Mouse (Mus musculus) effector memory CD4-positive, alpha-beta T cell, adult 5 months (primary cell): Measurements from ENCODE around the gene Disp2. TPM values are rescaled to one million over a fixed set of nuclear protein-coding genes. Genes with fewer than 3 reads are reported as not detected.

ENCODE experiments used
- polyA plus RNA-seq: library from polyadenylated mRNA; unstranded; fragments of 100-300 nt; shearing (Covaris generic); gene quantifications from one replicate; pipeline ENCODE4 v1.2.1, GENCODE M21; 2017

The Disp2 gene
- polyA plus RNA-seq: not detected

GRCm38 (mm10) chr2:118779504-118780480 is at the start of gene Disp2:
Gene Disp2, plus strand, starts transcription at chr2:118779719.

DNA sequence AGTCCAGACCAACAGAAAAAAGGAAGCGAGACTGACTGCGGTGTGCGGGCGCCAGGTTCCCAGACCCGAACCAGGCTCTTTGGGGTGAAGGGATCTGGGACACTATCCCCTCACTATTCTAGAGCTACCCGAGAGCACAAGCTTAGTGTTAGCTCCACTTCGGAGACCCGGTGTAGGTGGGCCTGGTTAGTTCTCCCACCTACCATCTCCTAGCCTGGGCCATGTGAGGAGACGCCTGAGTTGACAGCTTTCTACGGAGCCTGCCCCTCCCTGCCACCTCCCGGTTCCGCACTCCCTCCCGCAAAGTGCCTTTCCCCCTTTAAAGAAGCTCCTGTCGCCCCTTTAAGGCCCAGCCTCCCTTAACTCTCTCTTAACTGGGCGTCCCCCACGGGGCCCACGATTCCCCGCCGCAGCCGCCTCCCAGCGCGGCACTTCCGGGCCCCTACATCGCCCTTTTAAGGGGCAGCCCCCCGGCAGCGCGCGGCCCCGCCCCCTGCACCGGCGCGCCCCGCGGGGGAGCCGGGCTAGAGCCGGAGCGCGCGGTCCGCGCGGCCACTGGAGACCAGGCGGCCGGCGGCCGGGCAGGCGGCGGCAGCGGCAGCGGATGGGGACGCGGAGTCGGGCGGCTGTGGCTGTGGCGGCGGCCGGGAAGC is 34.2 kb upstream of the Disp2 start, which contains the start of gene Inafm2:
TSS of gene Inafm2 (plus strand) at position 527 of the 653 bp plus-strand sequence.

DNA sequence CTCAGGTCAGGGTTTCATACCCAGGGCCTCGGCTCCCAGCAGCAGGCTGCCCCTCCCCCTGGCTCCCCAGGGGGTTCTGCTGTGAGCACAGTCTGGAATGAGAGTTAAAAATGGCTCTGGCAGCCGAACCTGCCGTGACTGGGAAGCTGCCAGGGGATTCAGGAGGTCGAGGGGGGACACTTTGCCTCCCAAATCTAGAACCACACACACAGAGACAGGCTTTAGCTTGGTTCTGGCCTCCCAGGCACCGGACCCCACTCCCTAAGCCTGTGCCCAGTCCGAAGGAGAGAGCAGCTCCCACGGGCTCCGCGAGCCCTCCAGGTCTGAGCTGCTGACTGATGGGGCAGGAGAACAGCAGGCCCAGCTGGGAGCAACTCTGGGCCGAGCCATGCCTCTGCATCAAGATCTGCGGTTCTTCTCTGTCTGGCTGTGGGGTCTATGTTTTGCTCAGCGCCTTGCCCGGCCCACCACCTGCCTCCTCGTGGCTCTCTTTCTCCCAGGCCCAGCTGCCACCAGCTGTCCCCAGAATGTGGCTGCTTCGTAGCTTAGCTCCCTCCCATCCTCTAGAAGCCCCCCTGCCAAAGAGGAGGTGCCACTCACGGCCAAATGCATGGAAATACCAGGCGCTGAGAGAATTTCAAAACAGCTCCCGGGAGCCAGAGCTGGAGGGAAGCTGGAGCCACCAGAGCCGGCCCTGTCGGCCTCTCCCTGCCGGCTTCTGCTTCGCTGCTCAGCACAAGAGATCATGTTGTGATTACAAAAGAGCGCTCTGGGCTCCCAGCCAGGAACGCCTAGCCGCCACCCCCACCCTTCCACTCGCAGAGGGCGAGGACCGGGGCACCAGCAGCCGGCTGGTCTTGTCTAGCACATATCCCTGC is 17.4 kb upstream of the Disp2 start, which contains the start of gene Ccdc9b:
TSS of gene Ccdc9b (minus strand) at position 756 of the 878 bp plus-strand sequence.

GRCm38 (mm10) chr2:118772158-118772874 is 7.2 kb upstream of the Disp2 start, which contains the start of gene Phgr1:
Gene Phgr1, plus strand, starts transcription at chr2:118772769.

GRCm38 (mm10) chr2:118813981-118814836 is 34.7 kb downstream of the Disp2 start, which contains the start of gene Knstrn:
Gene Knstrn, plus strand, starts transcription at chr2:118814003.

Other genes starting within 250 kb of the Disp2 start
- gene Bmf, start 230.0 kb upstream of the Disp2 start, polyA plus RNA-seq: 9.0 TPM
- gene Bub1b, start 181.5 kb upstream of the Disp2 start, polyA plus RNA-seq: 3.3 TPM
- gene Pak6, start 116.4 kb upstream of the Disp2 start, polyA plus RNA-seq: 2.2 TPM
- not detected for gene Ankrd63, start 75.8 kb upstream of the Disp2 start, polyA plus RNA-seq
- gene Plcb2, start 51.3 kb upstream of the Disp2 start, polyA plus RNA-seq: 15.4 TPM
- 17.7 TPM for gene Inafm2, start 34.0 kb upstream of the Disp2 start, polyA plus RNA-seq
- not detected for gene Ccdc9b, start 17.1 kb upstream of the Disp2 start, polyA plus RNA-seq
- gene Phgr1, start 7.0 kb upstream of the Disp2 start, polyA plus RNA-seq: not detected
- 5.5 TPM for gene Knstrn, start 34.3 kb downstream of the Disp2 start, polyA plus RNA-seq
- gene Ivd, start 82.2 kb downstream of the Disp2 start, polyA plus RNA-seq: 79.5 TPM
- gene Bahd1, start 120.7 kb downstream of the Disp2 start, polyA plus RNA-seq: 23.6 TPM
- 0.47 TPM for gene Chst14, start 146.8 kb downstream of the Disp2 start, polyA plus RNA-seq
- gene Ccdc32, start 249.7 kb downstream of the Disp2 start, polyA plus RNA-seq: 10.9 TPM